ENCODE assay signal across 12 mouse cellular contexts in the genomic region with DNA sequence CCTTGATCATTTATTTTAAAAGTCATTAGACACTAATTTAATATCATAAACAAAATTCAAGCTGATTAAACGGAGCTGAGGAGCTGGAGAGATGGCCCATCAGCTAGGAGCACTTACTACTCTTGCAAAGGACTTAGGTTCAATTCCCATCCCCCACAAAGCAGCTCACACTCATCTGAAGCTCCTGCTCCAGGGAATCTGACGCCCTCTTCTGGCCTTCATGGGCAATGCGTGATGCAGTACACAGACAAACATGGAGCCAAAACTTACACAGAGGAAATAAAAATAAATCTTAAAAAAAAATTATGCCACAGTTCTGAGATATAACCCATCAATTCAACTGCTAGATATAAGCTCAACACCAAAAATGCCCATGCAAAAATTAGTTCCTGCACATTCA. TPM values are rescaled to one million over a fixed set of nuclear protein-coding genes. Genes with fewer than 3 reads are reported as not detected.
DNase-seq lines count a peak whose midpoint lies in the region; ATAC-seq lines count a peak whose summit lies in the region.
"Had no signal": no experiment of that assay in that cellular context is flagged by ENCODE, and none has a peak within 500 bp of the region (broad histone marks: within the 10 kb centered on the region; RNA-seq: fewer than 3 reads in every experiment).

No protein-coding gene starts in this region.

- no peak overlapping the region for H3K4me2 ChIP-seq in liver, embryonic 11.5 days
- H3K4me2 ChIP-seq in hindbrain, embryonic 11.5 days (replicated peaks; ENCODE audit: low read depth, low read length) = no peak overlapping the region
- H3K4me2 ChIP-seq: embryonic facial prominence, embryonic 15.5 days; hindbrain, embryonic 12.5 days had no signal

- no peak overlapping the region for H3K27ac ChIP-seq in liver, embryonic 11.5 days (ENCODE audit: low read depth, low read length)
- no peak overlapping the region for H3K27ac ChIP-seq in hindbrain, embryonic 11.5 days (ENCODE audit: low read depth, low read length)
- H3K27ac ChIP-seq: embryonic facial prominence, embryonic 15.5 days; hindbrain, embryonic 12.5 days had no signal

- peaks cover 5% of the 10 kb centered on the region; the same call in 1 of the 2 replicates for H3K36me3 ChIP-seq in liver, embryonic 11.5 days (ENCODE audit: control insufficient read depth, insufficient read depth, low read length)
- H3K36me3 ChIP-seq in hindbrain, embryonic 11.5 days (ENCODE audit: control insufficient read depth, insufficient read depth, low read length) = no peaks in the 10 kb centered on the region

- no peaks in the 10 kb centered on the region for H3K9me3 ChIP-seq in liver, embryonic 11.5 days (ENCODE audit: control insufficient read depth, low read length)
- no peaks in the 10 kb centered on the region for H3K9me3 ChIP-seq in hindbrain, embryonic 11.5 days (ENCODE audit: control insufficient read depth, low read length)
- H3K9me3 ChIP-seq: embryonic facial prominence, embryonic 15.5 days; hindbrain, embryonic 12.5 days had no signal

- DNase-seq in CD4-positive, CD25-positive, alpha-beta regulatory T cell, adult 2 months (ENCODE audit: low read depth, low spot score) = peak; percentile 48
- DNase-seq in liver = peak; percentile 40
- DNase-seq in liver, embryonic 11.5 days (ENCODE audit: low spot score) = no peak
- DNase-seq in NIH3T3 (ENCODE audit: low read depth) = peak; percentile 16
- no peak for DNase-seq in layer of hippocampus, adult 11-12 months (ENCODE audit: low spot score)
- DNase-seq in hindbrain, embryonic 11.5 days (ENCODE audit: low spot score) = no peak
- DNase-seq: heart, adult 18-20 months had no signal

- no peak overlapping the region for H3K4me3 ChIP-seq in liver, embryonic 11.5 days (ENCODE audit: low read depth, low read length)
- no peak overlapping the region for H3K4me3 ChIP-seq in hindbrain, embryonic 11.5 days (ENCODE audit: low read depth, low read length)
- H3K4me3 ChIP-seq: embryonic facial prominence, embryonic 15.5 days; hindbrain, embryonic 12.5 days had no signal

- 28% methylated on average over 3 of the region's 3 CpGs for WGBS in liver, embryonic 11.5 days
- 29% methylated on average over 3 of the region's 3 CpGs for WGBS in hindbrain, embryonic 11.5 days

- H3K9ac ChIP-seq in liver, embryonic 11.5 days (ENCODE audit: low read depth, low read length) = no peak overlapping the region
- H3K9ac ChIP-seq in hindbrain, embryonic 11.5 days (ENCODE audit: low read depth, low read length) = no peak overlapping the region
- H3K9ac ChIP-seq: embryonic facial prominence, embryonic 15.5 days; hindbrain, embryonic 12.5 days had no signal

- H3K27me3 ChIP-seq in liver, embryonic 11.5 days (replicated peaks; ENCODE audit: control insufficient read depth, insufficient read depth, low read length) = no peaks in the 10 kb centered on the region; the same call in 1 of the 2 replicates
- no peaks in the 10 kb centered on the region for H3K27me3 ChIP-seq in hindbrain, embryonic 11.5 days (ENCODE audit: control insufficient read depth, insufficient read depth, low read length)
- H3K27me3 ChIP-seq: embryonic facial prominence, embryonic 15.5 days; hindbrain, embryonic 12.5 days had no signal

- no peak for ATAC-seq in CD4-positive, CD25-positive, alpha-beta regulatory T cell, adult 4 months
- no peak for ATAC-seq in liver, embryonic 11.5 days (replicated peaks; ENCODE audit: low FRiP score)
- peak; percentile 65 for ATAC-seq in megakaryocyte progenitor cell, adult 5-6 weeks (replicated peaks; ENCODE audit: poor library complexity)
- no peak for ATAC-seq in hindbrain, embryonic 11.5 days (ENCODE audit: low FRiP score)

- H3K4me1 ChIP-seq in liver, embryonic 11.5 days (replicated peaks; ENCODE audit: control insufficient read depth, insufficient read depth, low read length) = no peaks in the 10 kb centered on the region
- no peaks in the 10 kb centered on the region for H3K4me1 ChIP-seq in hindbrain, embryonic 11.5 days (replicated peaks; ENCODE audit: control insufficient read depth, insufficient read depth, low read length)
- H3K4me1 ChIP-seq: embryonic facial prominence, embryonic 15.5 days; hindbrain, embryonic 12.5 days had no signal

RNA-seq across cellular contexts. Expression of a gene that starts 11.8 kb away (rescaled TPM):
- polyA plus RNA-seq in CD4-positive, CD25-positive, alpha-beta regulatory T cell, adult 4 months (2017; shearing (Covaris generic)) = 1 to 10 TPM; 1.2 to 1.8 TPM
- polyA plus RNA-seq in liver, embryonic 11.5 days (2014; fragmentation: Nextera tagmentation; extraction: Ambion mirVana) = 6.8 and 6.9 TPM in 2 replicates
- total RNA-seq in megakaryocyte progenitor cell, adult 5-6 weeks (2015) = 2.8 and 3.6 TPM in 2 replicates
- 3.5 and 4.6 TPM in 2 replicates for total RNA-seq in megakaryocyte progenitor cell, adult 5-6 weeks (2017)
- polyA plus RNA-seq in hindbrain, embryonic 11.5 days (2014; fragmentation: Nextera tagmentation; extraction: Ambion mirVana) = 2.0 and 2.6 TPM in 2 replicates

RNA-seq across cellular contexts. Expression of a gene that starts 15.5 kb away (rescaled TPM):
- not detected for polyA plus RNA-seq in CD4-positive, CD25-positive, alpha-beta regulatory T cell, adult 4 months (2017; shearing (Covaris generic))
- polyA plus RNA-seq in liver, embryonic 11.5 days (2014; fragmentation: Nextera tagmentation; extraction: Ambion mirVana) = 0.64 and 1.2 TPM in 2 replicates
- 0.07 TPM in 1 of 2 replicates, not detected in the other for total RNA-seq in megakaryocyte progenitor cell, adult 5-6 weeks (2015)
- under 0.01 TPM in 1 of 2 replicates, not detected in the other for total RNA-seq in megakaryocyte progenitor cell, adult 5-6 weeks (2017)
- 0.10 and 0.19 TPM in 2 replicates for polyA plus RNA-seq in hindbrain, embryonic 11.5 days (2014; fragmentation: Nextera tagmentation; extraction: Ambion mirVana)

RNA-seq across cellular contexts. Expression of a gene that starts 31.3 kb away (rescaled TPM):
- polyA plus RNA-seq in CD4-positive, CD25-positive, alpha-beta regulatory T cell, adult 4 months (2017; shearing (Covaris generic)) = not detected
- 0.07 TPM in 1 of 2 replicates, not detected in the other for polyA plus RNA-seq in liver, embryonic 11.5 days (2014; fragmentation: Nextera tagmentation; extraction: Ambion mirVana)
- not detected in 2 replicates for total RNA-seq in megakaryocyte progenitor cell, adult 5-6 weeks (2015)
- total RNA-seq in megakaryocyte progenitor cell, adult 5-6 weeks (2017) = not detected in 2 replicates
- polyA plus RNA-seq in hindbrain, embryonic 11.5 days (2014; fragmentation: Nextera tagmentation; extraction: Ambion mirVana) = not detected in 2 replicates
- polyA plus RNA-seq: neural tube, embryonic 14.5 days had no signal

RNA-seq across cellular contexts. Expression of a gene that starts 40.3 kb away (rescaled TPM):
- 10 to 100 TPM; 63.6 to 67.4 TPM for polyA plus RNA-seq in CD4-positive, CD25-positive, alpha-beta regulatory T cell, adult 4 months (2017; shearing (Covaris generic))
- 131 and 134 TPM in 2 replicates for polyA plus RNA-seq in liver, embryonic 11.5 days (2014; fragmentation: Nextera tagmentation; extraction: Ambion mirVana)
- 61.9 and 62.8 TPM in 2 replicates for total RNA-seq in megakaryocyte progenitor cell, adult 5-6 weeks (2015)
- total RNA-seq in megakaryocyte progenitor cell, adult 5-6 weeks (2017) = 29.9 and 34.7 TPM in 2 replicates
- 105 and 107 TPM in 2 replicates for polyA plus RNA-seq in hindbrain, embryonic 11.5 days (2014; fragmentation: Nextera tagmentation; extraction: Ambion mirVana)

RNA-seq across cellular contexts. Expression of a gene that starts 50.6 kb away (rescaled TPM):
- 10 to 100 TPM; 57.0 to 62.4 TPM for polyA plus RNA-seq in CD4-positive, CD25-positive, alpha-beta regulatory T cell, adult 4 months (2017; shearing (Covaris generic))
- 104 and 106 TPM in 2 replicates for polyA plus RNA-seq in liver, embryonic 11.5 days (2014; fragmentation: Nextera tagmentation; extraction: Ambion mirVana)
- total RNA-seq in megakaryocyte progenitor cell, adult 5-6 weeks (2015) = 33.4 and 49.5 TPM in 2 replicates
- 48.7 and 56.2 TPM in 2 replicates for total RNA-seq in megakaryocyte progenitor cell, adult 5-6 weeks (2017)
- polyA plus RNA-seq in hindbrain, embryonic 11.5 days (2014; fragmentation: Nextera tagmentation; extraction: Ambion mirVana) = 87.4 and 96.7 TPM in 2 replicates

Comparison
In these comparisons a context has a peak if more than half of its experiments do, and no peak if none do; other contexts are left out.
1. DNase-seq: peak in CD4-positive, CD25-positive, alpha-beta regulatory T cell, adult 2 months (single experiment), liver (single experiment) and NIH3T3 (single experiment); none in liver, embryonic 11.5 days (single experiment), layer of hippocampus, adult 11-12 months (single experiment) and hindbrain, embryonic 11.5 days (single experiment).